Mouse (Mus musculus) lung, postnatal 0 days (tissue): ENCODE measurements at regions not wholly inside any gene's neighbourhood (a gene's known extent, or its start where the extent isn't known, plus 50 kb on each side); places are given as distances from the start of the nearest gene placed in this dataset.

Experiments
- ATAC-seq: fragments of 200-750 bp; cut with Nextera tagmentation; 2 replicates; pipeline ENCODE4 v1.8.0; 2017; ENCODE audit warnings: moderate library complexity
- DNase-seq: peaks from one replicate; pipeline ENCODE4 v3.0.0-alpha.2; 2016; ENCODE audit warnings: low spot score
- H3K27ac ChIP-seq: fragments of 300-500 bp; sonication (generic); 2 replicates; pipeline ENCODE4 v1.5.1; 2014; ENCODE audit warnings: antibody characterized with exemption, mild to moderate bottlenecking, low read length, mixed read lengths
- H3K27me3 ChIP-seq: fragments of 300-500 bp; sonication (generic); replicated peaks from 2 replicates; pipeline ENCODE4 v1.6.1; 2014; ENCODE audit warnings: low read length, mixed read lengths; ENCODE audit not compliant: insufficient read depth
- H3K36me3 ChIP-seq: fragments of 300-500 bp; sonication (generic); 2 replicates; pipeline ENCODE4 v1.6.1; 2014; ENCODE audit warnings: low read length, mixed read lengths; ENCODE audit not compliant: insufficient read depth
- H3K4me1 ChIP-seq: fragments of 300-500 bp; sonication (generic); 2 replicates; pipeline ENCODE4 v1.6.1; 2014; ENCODE audit warnings: antibody characterized with exemption, low read depth, low read length, mixed read lengths; ENCODE audit not compliant: insufficient read depth
- H3K4me2 ChIP-seq: fragments of 300-500 bp; sonication (generic); replicated peaks from 2 replicates; pipeline ENCODE4 v1.6.1; 2014; ENCODE audit warnings: low read depth, mild to moderate bottlenecking, low read length, moderate library complexity, mixed read lengths
- H3K4me3 ChIP-seq: fragments of 300-500 bp; sonication (generic); 2 replicates; pipeline ENCODE4 v1.5.1; 2014; ENCODE audit warnings: low read depth, low read length
- H3K9ac ChIP-seq: fragments of 300-500 bp; sonication (generic); replicated peaks from 2 replicates; pipeline ENCODE4 v1.6.1; 2014; ENCODE audit warnings: low read depth, mild to moderate bottlenecking
- H3K9me3 ChIP-seq: fragments of 300-500 bp; sonication (generic); 2 replicates; pipeline ENCODE4 v1.6.1; 2016; ENCODE audit warnings: low read length, mixed read lengths
- CTCF ChIP-seq: IDR thresholded peaks from 2 replicates; pipeline ENCODE4 v1.5.1; 2016; ENCODE audit warnings: antibody characterized with exemption, mild to moderate bottlenecking
- EP300 ChIP-seq: IDR thresholded peaks from 2 replicates; pipeline ENCODE4 v1.6.1; 2016; ENCODE audit warnings: antibody characterized with exemption, mild to moderate bottlenecking, control low read depth
- WGBS: fragments of 180-500 bp; shearing (Covaris S2); extraction: QIAGEN DNeasy Blood & Tissue Kit; methylation state at CpG from one replicate; pipeline ENCODE4 v1.1.7; 2014; 5-methylcytosine and 5-hydroxymethylcytosine counted together

DNA sequence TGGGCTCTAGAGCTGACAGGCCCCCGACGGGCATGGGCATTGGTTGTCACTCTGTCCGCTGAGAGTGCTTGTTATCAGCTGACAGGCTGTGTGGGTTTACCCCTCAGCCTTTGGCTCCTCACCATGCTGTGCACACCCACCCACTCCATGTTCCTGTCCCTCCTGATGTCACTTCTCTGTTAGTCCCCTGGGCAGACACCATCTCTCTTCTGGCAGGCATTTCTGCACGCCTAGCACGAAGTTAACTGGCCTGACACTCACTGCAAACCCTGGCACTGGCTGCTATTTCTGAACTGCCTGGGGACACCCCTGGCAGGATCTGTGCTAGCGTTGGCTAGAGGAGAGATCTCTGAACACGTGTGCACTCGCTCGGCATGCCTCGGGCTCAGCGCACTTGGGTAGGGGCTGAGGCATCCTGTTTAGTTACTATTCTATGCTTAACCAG lies 82.1 kb upstream of the Unc5b start:
- no peak for TF ChIP-seq EP300
- no peak for TF ChIP-seq CTCF
- H3K9me3 ChIP-seq: no peaks in the 10 kb centered on the region
- no peak for ATAC-seq

GRCm38 (mm10) chr10:60904351-60904750 lies 73.0 kb upstream of the Unc5b start:
- Histone ChIP-seq H3K36me3 (no peaks in the 10 kb centered on the region), H3K9me3 (no peaks in the 10 kb centered on the region), H3K27me3 (no peaks in the 10 kb centered on the region), H3K9ac (no peak overlapping the region), H3K4me2 (no peak overlapping the region), H3K4me3 (no peak overlapping the region), H3K27ac (no peak overlapping the region), H3K4me1 (no peaks in the 10 kb centered on the region)
- ATAC-seq (no peak), DNase-seq (peak; percentile 18)
- TF ChIP-seq CTCF: no peak
- TF ChIP-seq EP300: no peak
- WGBS: 39% methylated on average over 7 of the region's 7 CpGs

More for the DNA sequence above, 82.1 kb upstream of the Unc5b start:
- DNase-seq: no peak
- no peak overlapping the region for H3K4me3 ChIP-seq
- H3K4me2 ChIP-seq: no peak overlapping the region
- H3K9ac ChIP-seq: no peak overlapping the region
- H3K4me1 ChIP-seq: no peaks in the 10 kb centered on the region
- 81% methylated on average over 11 of the region's 11 CpGs for WGBS
- H3K27me3 ChIP-seq: no peaks in the 10 kb centered on the region
- H3K36me3 ChIP-seq: no peaks in the 10 kb centered on the region
- no peak overlapping the region for H3K27ac ChIP-seq

GRCm38 (mm10) chr10:60900992-60901391 lies 69.6 kb upstream of the Unc5b start:
- Histone ChIP-seq H3K27me3 (no peaks in the 10 kb centered on the region), H3K36me3 (no peaks in the 10 kb centered on the region), H3K27ac (no peak overlapping the region), H3K4me3 (no peak overlapping the region), H3K9me3 (no peaks in the 10 kb centered on the region), H3K9ac (no peak overlapping the region), H3K4me1 (no peaks in the 10 kb centered on the region), H3K4me2 (no peak overlapping the region)
- 91% methylated on average over 2 of the region's 2 CpGs for WGBS
- ATAC-seq: no peak
- no peak for DNase-seq
- TF ChIP-seq EP300 (no peak), CTCF (no peak)

DNA sequence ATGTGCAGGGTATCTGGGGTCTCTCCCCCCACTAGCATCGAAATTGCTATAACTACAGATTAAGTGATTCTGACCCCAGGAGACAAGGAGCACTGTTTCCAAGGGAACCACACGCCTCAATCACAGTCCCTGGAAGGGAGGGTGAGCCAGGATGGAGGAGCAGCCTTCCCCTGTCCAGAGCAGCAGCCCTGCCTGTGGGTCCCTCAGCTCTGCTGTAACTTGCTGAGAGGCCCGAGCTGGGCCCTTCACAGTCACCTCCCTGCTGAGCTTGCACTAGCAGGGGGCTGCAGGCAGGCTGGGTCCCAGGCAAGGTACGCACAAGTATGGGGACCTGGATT lies 62.4 kb upstream of the Unc5b start:
- TF ChIP-seq EP300 (no peak), CTCF (no peak)
- H3K4me1 ChIP-seq: no peaks in the 10 kb centered on the region
- H3K27ac ChIP-seq: no peak overlapping the region
- DNase-seq (no peak), ATAC-seq (no peak)
- no peak overlapping the region for H3K4me3 ChIP-seq
- 43% methylated on average over 4 of the region's 4 CpGs for WGBS
- H3K9me3 ChIP-seq: no peaks in the 10 kb centered on the region
- H3K9ac ChIP-seq: no peak overlapping the region
- H3K27me3 ChIP-seq: no peaks in the 10 kb centered on the region
- no peak overlapping the region for H3K4me2 ChIP-seq
- H3K36me3 ChIP-seq: no peaks in the 10 kb centered on the region

DNA sequence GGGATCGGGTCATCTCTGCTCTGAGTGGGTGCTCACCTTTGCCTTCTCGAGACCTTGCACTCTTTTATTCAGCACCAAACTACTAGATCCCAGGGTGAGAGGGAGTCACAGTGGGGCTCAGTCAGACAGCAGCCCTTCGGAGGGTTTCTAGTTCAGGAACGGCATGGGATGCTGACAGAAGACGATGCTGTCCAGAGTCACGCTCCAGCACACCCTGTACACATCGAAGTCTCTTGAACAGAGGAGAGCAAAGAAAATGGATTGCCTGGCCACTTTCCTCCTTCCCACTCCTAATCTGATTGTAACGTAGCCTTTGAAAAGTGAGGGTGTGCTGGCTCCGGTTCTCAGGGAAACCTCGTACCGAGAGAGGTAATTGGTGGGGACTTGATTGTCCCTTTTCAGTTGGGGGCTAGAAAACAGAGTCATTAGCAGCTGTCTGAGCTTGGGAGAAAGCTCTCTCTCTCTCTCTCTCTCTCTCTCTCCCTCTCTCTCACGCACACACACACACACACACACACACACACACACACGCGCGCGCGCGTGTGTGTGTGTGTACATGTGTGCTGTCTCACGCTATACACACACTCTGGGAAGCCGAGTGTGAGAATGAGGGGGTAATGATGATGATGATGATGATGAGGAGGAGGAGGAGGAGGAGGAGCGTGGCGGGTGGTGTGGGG lies 61.9 kb upstream of the Unc5b start:
- WGBS: 47% methylated on average over 22 of the region's 22 CpGs
- Histone ChIP-seq H3K4me1 (no peaks in the 10 kb centered on the region), H3K9me3 (no peaks in the 10 kb centered on the region), H3K27me3 (no peaks in the 10 kb centered on the region), H3K4me2 (no peak overlapping the region), H3K9ac (no peak overlapping the region), H3K36me3 (no peaks in the 10 kb centered on the region), H3K27ac (0 out of 2 replicates have a peak overlapping the region, but pooled peaks have one; percentile 12), H3K4me3 (no peak overlapping the region)
- TF ChIP-seq CTCF (no peak), EP300 (no peak)
- DNase-seq (no peak), ATAC-seq (no peak)

DNA sequence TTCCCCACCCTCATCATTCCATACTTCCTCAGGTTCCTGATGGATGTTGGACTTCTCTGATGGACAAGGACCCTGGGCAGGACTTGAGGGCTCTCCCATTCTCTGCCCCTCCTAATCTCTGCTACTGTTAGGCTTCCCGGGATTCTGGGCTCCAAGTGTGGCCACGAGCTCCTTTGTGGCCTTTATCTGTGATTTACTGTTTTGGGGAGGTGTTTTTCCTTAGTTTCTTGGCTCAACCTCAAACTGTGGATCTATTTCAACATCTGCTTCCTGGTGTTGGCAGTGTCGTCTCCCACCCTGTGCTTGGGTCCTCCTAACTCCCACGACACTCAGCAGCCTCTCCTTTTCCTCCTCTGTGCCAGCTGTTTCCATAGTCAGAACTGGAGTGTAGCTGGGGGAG lies 61.3 kb upstream of the Unc5b start:
- peak; percentile 82 for TF ChIP-seq EP300
- no peak for TF ChIP-seq CTCF
- whole genome bisulfite sequencing: 12% methylated on average over 4 of the region's 4 CpGs
- H3K27me3 ChIP-seq: no peaks in the 10 kb centered on the region
- no peak overlapping the region for H3K9ac ChIP-seq
- no peak overlapping the region for H3K4me2 ChIP-seq
- no peak overlapping the region for H3K4me3 ChIP-seq
- H3K36me3 ChIP-seq: no peaks in the 10 kb centered on the region
- no peaks in the 10 kb centered on the region for H3K9me3 ChIP-seq
- 0 out of 2 replicates have a peak overlapping the region, but pooled peaks have one; percentile 12 for H3K27ac ChIP-seq
- ATAC-seq (peak; percentile 81), DNase-seq (peak; percentile 73)
- no peaks in the 10 kb centered on the region for H3K4me1 ChIP-seq
